Mouse (Mus musculus): ENCODE data around the gene Fam81a. TPM values are rescaled to one million over a fixed set of nuclear protein-coding genes. Genes with fewer than 3 reads are reported as not detected.

The Fam81a gene
- 1.4 TPM for polyA plus RNA-seq (2017; shearing (Covaris generic))

GRCm38 (mm10) chr9:70142460-70142859 is at the start of gene Fam81a:
Gene Fam81a, minus strand, starts transcription at chr9:70142560.

Other genes with a start within 250 kb of the Fam81a start
- 104 TPM for gene Bnip2, start 153.1 kb downstream of the Fam81a start, polyA plus RNA-seq (2017; shearing (Covaris generic))
- gene Gtf2a2, start 130.0 kb downstream of the Fam81a start, polyA plus RNA-seq (2017; shearing (Covaris generic)), result 170 TPM
- 0.07 TPM for gene Gcnt3, start 104.5 kb downstream of the Fam81a start, polyA plus RNA-seq (2017; shearing (Covaris generic))
- gene Myo1e, start 64.8 kb upstream of the Fam81a start, polyA plus RNA-seq (2017; shearing (Covaris generic)), result 46.5 TPM

All from CD4-positive, CD25-positive, alpha-beta regulatory T cell (primary cell).